Mouse (Mus musculus): Measurements from ENCODE around the gene Clk4.

- no peak for TF ChIP-seq NRF1 (IDR thresholded peaks at IDR 0.05; ENCODE audit: insufficient read depth, low read depth, low read length, poor library complexity, severe bottlenecking)
- TF ChIP-seq GATA1 (IDR thresholded peaks at IDR 0.05; ENCODE audit: low read depth, low read length): no peak
- no peak for TF ChIP-seq CTCF (IDR thresholded peaks at IDR 0.05 in 2 of 3, conservative IDR thresholded peaks at IDR 0.05 in 1 of 3; ENCODE audit: control insufficient read depth in 1 of 3, insufficient read depth in 1 of 3, low read depth in 2 of 3, low read length in 3 of 3, poor library complexity in 1 of 3, severe bottlenecking in 1 of 3)
- no peak for TF ChIP-seq POLR2A (IDR thresholded peaks at IDR 0.05; ENCODE audit: control insufficient read depth in 1 of 2, insufficient read depth in 1 of 2, low read depth in 1 of 2, low read length in 2 of 2, poor library complexity in 1 of 2)
- no peak for TF ChIP-seq USF1 (IDR thresholded peaks at IDR 0.05; ENCODE audit: low read depth, low read length)
- TF ChIP-seq SIN3A (IDR thresholded peaks at IDR 0.05; ENCODE audit: low read length): no peak
Observed at GRCm38 (mm10) chr11:51295742-51296141, 34.2 kb downstream of the Clk4 start.

Data from MEL (cell line).